Mouse (Mus musculus): ENCODE measurements at regions not wholly inside any gene's neighbourhood (a gene's known extent, or its start where the extent isn't known, plus 50 kb on each side); places are given as distances from the start of the nearest gene placed in this dataset.

DNA sequence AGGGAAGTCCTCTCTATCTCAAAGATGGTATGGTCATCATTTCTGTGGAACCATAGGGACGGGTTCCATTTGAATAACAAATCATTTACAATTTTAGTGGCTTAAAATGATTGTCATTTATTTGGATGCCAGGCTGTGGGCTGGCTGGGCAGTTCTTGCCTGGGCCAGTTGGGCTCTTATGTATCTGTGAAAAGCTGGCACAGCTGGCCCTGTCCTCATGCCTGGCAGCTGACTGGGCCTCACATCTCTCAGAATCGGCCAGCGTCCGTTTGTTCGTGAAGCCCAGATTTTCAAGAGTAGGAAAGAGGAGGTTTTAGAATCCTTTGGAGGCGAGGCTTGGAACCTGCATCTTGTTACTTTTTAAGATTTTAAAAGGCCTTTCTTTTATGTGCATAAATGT lies 82.5 kb upstream of the Dlg1 start:
- no peak for TF ChIP-seq CTCF (IDR thresholded peaks at IDR 0.05; ENCODE audit: borderline replicate concordance, extremely low read depth, insufficient read depth, insufficient read length)
- TF ChIP-seq POLR2A (IDR thresholded peaks at IDR 0.05; ENCODE audit: borderline replicate concordance, extremely low read depth, insufficient read depth, insufficient read length, poor library complexity, severe bottlenecking): no peak
